10 mouse cellular contexts compared by ENCODE assay signal in the genomic region with DNA sequence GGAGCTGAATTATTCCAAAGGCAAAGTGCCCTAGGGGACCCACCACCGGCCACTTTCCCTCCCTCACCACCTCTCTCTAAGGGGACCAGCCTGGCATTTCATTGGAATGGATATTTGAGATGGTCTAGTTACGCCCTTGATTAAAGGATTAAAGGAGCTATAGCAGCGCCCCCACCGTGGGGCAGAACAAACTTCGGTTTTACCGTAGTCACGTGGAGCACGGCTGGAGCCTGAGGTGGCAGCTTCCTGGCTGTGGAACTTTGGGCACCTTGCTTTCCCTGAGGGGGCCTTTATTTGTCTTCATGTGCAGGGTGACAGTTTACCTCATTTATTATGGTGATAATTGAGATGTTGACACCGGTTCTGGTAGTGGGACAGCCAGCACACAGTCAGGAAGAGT. TPM values are rescaled to one million over a fixed set of nuclear protein-coding genes. Genes with fewer than 3 reads are reported as not detected.
A peak's percentile ranks its signal among the peaks of the same experiment; 100 is the strongest.
DNase-seq lines count a peak whose midpoint lies in the region; ATAC-seq and TF ChIP-seq lines count a peak whose summit lies in the region.
"Had no signal": no experiment of that assay in that cellular context is flagged by ENCODE, and none has a peak within 500 bp of the region (broad histone marks: within the 10 kb centered on the region; RNA-seq: fewer than 3 reads in every experiment).

No protein-coding gene starts in this region.

- H3K4me2 ChIP-seq in forebrain, postnatal 0 days (ENCODE audit: low read depth) = peak overlapping the region; percentile 88
- peak overlapping the region; percentile 35 for H3K4me2 ChIP-seq in liver, embryonic 16.5 days (ENCODE audit: low read depth, low read length)

- no peak overlapping the region for H3K27ac ChIP-seq in forebrain, postnatal 0 days (ENCODE audit: low read depth, low read length)
- H3K27ac ChIP-seq in liver, embryonic 16.5 days (ENCODE audit: low read length) = no peak overlapping the region

- peaks cover 81% of the 10 kb centered on the region for H3K4me1 ChIP-seq in megakaryocyte, embryonic 14.5 days
- H3K4me1 ChIP-seq in forebrain, postnatal 0 days (ENCODE audit: insufficient read depth) = peaks cover 20% of the 10 kb centered on the region
- peaks cover 64% of the 10 kb centered on the region for H3K4me1 ChIP-seq in liver, embryonic 16.5 days (ENCODE audit: control insufficient read depth, low read depth, low read length)

- no peak overlapping the region; the same call in 1 of the 2 replicates for H3K9ac ChIP-seq in forebrain, postnatal 0 days
- H3K9ac ChIP-seq in liver, embryonic 16.5 days (ENCODE audit: low read depth, low read length) = no peak overlapping the region

- H3K9me3 ChIP-seq in megakaryocyte, embryonic 14.5 days = no peaks in the 10 kb centered on the region
- no peaks in the 10 kb centered on the region for H3K9me3 ChIP-seq in forebrain, postnatal 0 days (ENCODE audit: low read length)
- no peaks in the 10 kb centered on the region for H3K9me3 ChIP-seq in liver, embryonic 16.5 days (replicated peaks; ENCODE audit: control insufficient read depth, low read length)

- peaks cover 57% of the 10 kb centered on the region for H3K36me3 ChIP-seq in megakaryocyte, embryonic 14.5 days (replicated peaks; ENCODE audit: low read length)
- no peaks in the 10 kb centered on the region for H3K36me3 ChIP-seq in forebrain, postnatal 0 days (ENCODE audit: insufficient read depth)
- no peaks in the 10 kb centered on the region for H3K36me3 ChIP-seq in liver, embryonic 16.5 days (ENCODE audit: control insufficient read depth, insufficient read depth)

- TF ChIP-seq CTCF in forebrain, postnatal 0 days (IDR thresholded peaks at IDR 0.05; ENCODE audit: low read depth) = no peak

- 22% methylated on average over 9 of the region's 9 CpGs for WGBS in forebrain, postnatal 0 days
- WGBS in liver, embryonic 16.5 days (ENCODE audit: insufficient replicate concordance) = 33% methylated on average over 9 of the region's 9 CpGs

- peak overlapping the region; percentile 70 for H3K4me3 ChIP-seq in megakaryocyte, embryonic 14.5 days (replicated peaks)
- H3K4me3 ChIP-seq in forebrain, postnatal 0 days (ENCODE audit: low read depth, low read length) = peak overlapping the region; percentile 96
- H3K4me3 ChIP-seq in liver, embryonic 16.5 days (ENCODE audit: low read depth, low read length) = no peak overlapping the region

- no peaks in the 10 kb centered on the region for H3K27me3 ChIP-seq in megakaryocyte, embryonic 14.5 days (replicated peaks)
- no peaks in the 10 kb centered on the region for H3K27me3 ChIP-seq in forebrain, postnatal 0 days (ENCODE audit: insufficient read depth, low read length)
- H3K27me3 ChIP-seq in liver, embryonic 16.5 days (ENCODE audit: control insufficient read depth, insufficient read depth, low read depth, low read length) = no peaks in the 10 kb centered on the region
- H3K27me3 ChIP-seq: Patski had no signal

- ATAC-seq in megakaryocyte, adult 5-6 weeks (ENCODE audit: poor library complexity, severe bottlenecking) = no peak
- ATAC-seq in forebrain, postnatal 0 days = no peak
- ATAC-seq in liver, embryonic 16.5 days (ENCODE audit: low read depth) = no peak
- ATAC-seq: Patski had no signal

- no peak for DNase-seq in forebrain, postnatal 0 days
- peak; percentile 32 for DNase-seq in thymus, postnatal 25 days
- DNase-seq in gastrocnemius, postnatal 10 days = no peak
- DNase-seq in spleen, postnatal 14 days (ENCODE audit: low spot score in 2 of 2) = no peak
- DNase-seq in testis, postnatal 14 days (ENCODE audit: low spot score) = no peak
- DNase-seq: cerebellum, adult 9-11 months had no signal

RNA-seq across cellular contexts. Expression of gene Cmip, which starts 4.8 kb away (rescaled TPM):
- polyA plus RNA-seq in megakaryocyte, embryonic 14.5 days (2012; ENCODE audit: insufficient read depth, low replicate concordance) = 92.3 and 120 TPM in 2 replicates
- total RNA-seq in megakaryocyte, adult 5-6 weeks (2015) = 58.4 and 60.3 TPM in 2 replicates
- 22.7 and 26.5 TPM in 2 replicates for total RNA-seq in megakaryocyte, adult 5-6 weeks (2017)
- total RNA-seq in forebrain, postnatal 0 days (2014; rRNA removed) = 139 and 204 TPM in 2 replicates
- polyA plus RNA-seq in forebrain, postnatal 0 days (2015; fragmentation: Nextera tagmentation; extraction: Ambion mirVana) = 126 and 192 TPM in 2 replicates
- 8.4 and 9.1 TPM in 2 replicates for polyA plus RNA-seq in liver, embryonic 16.5 days (2015; fragmentation: Nextera tagmentation; extraction: Ambion mirVana)
- 10 to 100 TPM; 18.7 to 23.7 TPM for total RNA-seq in gastrocnemius, postnatal 10 days (2021)
